Mouse (Mus musculus): ENCODE results near the gene Syt16. TPM values are rescaled to one million over a fixed set of nuclear protein-coding genes. Genes with fewer than 3 reads are reported as not detected.

The Syt16 gene
- polyA plus RNA-seq (2015; fragmentation: Nextera tagmentation; extraction: Ambion mirVana), result 80.6 and 81.0 TPM in 2 replicates

GRCm38 (mm10) chr12:73997297-73998127 is at the start of gene Syt16:
Gene Syt16, plus strand, starts transcription at chr12:73997661.
- ATAC-seq, result peak; percentile 84
- Histone ChIP-seq H3K4me1 (replicated peaks; ENCODE audit: control insufficient read depth, insufficient read depth, low read length) (peaks cover 14% of the 10 kb centered on the region), H3K9me3 (ENCODE audit: control insufficient read depth, low read length) (no peaks in the 10 kb centered on the region), H3K9ac (replicated peaks; ENCODE audit: low read depth, low read length) (peak within 1 kb of the TSS; percentile 95), H3K27ac (ENCODE audit: low read length) (peak within 1 kb of the TSS; percentile 48), H3K4me3 (replicated peaks; ENCODE audit: low read length) (peak within 1 kb of the TSS; percentile 63), H3K36me3 (ENCODE audit: control insufficient read depth, insufficient read depth) (no peaks in the 10 kb centered on the region), H3K27me3 (replicated peaks; ENCODE audit: control insufficient read depth, insufficient read depth, low read length) (no peaks in the 10 kb centered on the region; the same call in 1 of the 2 replicates), H3K4me2 (ENCODE audit: low read length) (peak within 1 kb of the TSS; percentile 59)
- WGBS, result under 1% methylated on average over 62 of the region's 67 CpGs

DNA sequence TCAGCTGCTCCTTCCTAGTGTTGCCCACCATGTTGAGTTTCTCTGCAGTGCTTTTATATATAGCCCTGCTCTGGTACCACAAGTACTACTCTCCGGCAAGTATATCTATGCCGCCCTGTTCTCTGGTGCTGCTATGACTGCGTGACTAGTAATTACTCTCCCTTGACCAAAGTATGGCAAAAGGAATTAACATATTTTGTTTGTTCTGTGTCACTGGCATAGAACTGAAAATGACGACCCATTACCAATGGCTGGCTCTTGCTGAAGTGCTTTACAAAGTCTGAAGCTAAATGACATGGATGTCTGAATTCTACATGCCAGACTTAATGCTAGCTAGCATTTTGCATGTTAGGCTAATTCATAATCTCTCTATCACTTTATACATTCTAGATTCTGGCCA is 49.0 kb upstream of the Syt16 start:
- Histone ChIP-seq H3K4me3 (replicated peaks; ENCODE audit: low read length) (no peak overlapping the region), H3K4me2 (ENCODE audit: low read length) (no peak overlapping the region), H3K9ac (replicated peaks; ENCODE audit: low read depth, low read length) (no peak overlapping the region), H3K27ac (ENCODE audit: low read length) (no peak overlapping the region), H3K9me3 (ENCODE audit: control insufficient read depth, low read length) (no peaks in the 10 kb centered on the region), H3K36me3 (ENCODE audit: control insufficient read depth, insufficient read depth) (peaks cover 16% of the 10 kb centered on the region), H3K4me1 (replicated peaks; ENCODE audit: control insufficient read depth, insufficient read depth, low read length) (peaks cover 12% of the 10 kb centered on the region), H3K27me3 (replicated peaks; ENCODE audit: control insufficient read depth, insufficient read depth, low read length) (no peaks in the 10 kb centered on the region)
- 87% methylated on average over 4 of the region's 4 CpGs for WGBS
- ATAC-seq, result no peak

- Histone ChIP-seq H3K4me1 (replicated peaks; ENCODE audit: control insufficient read depth, insufficient read depth, low read length) (peaks cover 14% of the 10 kb centered on the region), H3K27ac (ENCODE audit: low read length) (no peak overlapping the region), H3K27me3 (replicated peaks; ENCODE audit: control insufficient read depth, insufficient read depth, low read length) (no peaks in the 10 kb centered on the region), H3K36me3 (ENCODE audit: control insufficient read depth, insufficient read depth) (peaks cover 10% of the 10 kb centered on the region; the same call in 1 of the 2 replicates), H3K9ac (replicated peaks; ENCODE audit: low read depth, low read length) (peak overlapping the region; percentile 69), H3K4me2 (ENCODE audit: low read length) (peak overlapping the region; percentile 83), H3K4me3 (replicated peaks; ENCODE audit: low read length) (peak overlapping the region; percentile 49), H3K9me3 (ENCODE audit: control insufficient read depth, low read length) (no peaks in the 10 kb centered on the region)
- WGBS, result 5% methylated on average over 46 of the region's 46 CpGs
- peak; percentile 86 for ATAC-seq
Measured at GRCm38 (mm10) chr12:73949318-73950058, 48.0 kb upstream of the Syt16 start.

DNA sequence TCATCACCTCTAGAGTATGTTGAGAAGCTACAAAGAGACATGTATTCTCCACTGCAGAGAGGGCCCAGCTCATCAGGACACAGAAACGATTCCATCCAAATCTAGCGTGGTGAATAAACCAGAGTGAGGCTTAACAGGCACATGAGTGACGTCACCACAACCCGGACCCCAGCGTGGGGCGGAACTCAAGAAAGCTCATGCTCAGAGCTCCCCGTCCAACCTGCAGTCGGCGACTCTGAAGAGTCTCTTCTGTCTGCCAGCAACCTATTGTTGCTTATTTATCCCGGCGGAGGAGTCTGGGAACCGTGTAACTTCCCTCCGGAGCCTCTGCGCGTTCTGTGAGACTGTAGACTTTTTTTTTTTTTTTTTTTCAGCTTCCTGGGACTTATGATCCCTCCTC is 44.6 kb upstream of the Syt16 start:
- no peaks in the 10 kb centered on the region for H3K27me3 ChIP-seq (replicated peaks; ENCODE audit: control insufficient read depth, insufficient read depth, low read length)
- peaks cover 14% of the 10 kb centered on the region for H3K4me1 ChIP-seq (replicated peaks; ENCODE audit: control insufficient read depth, insufficient read depth, low read length)
- peak overlapping the region; percentile 41 for H3K4me3 ChIP-seq (replicated peaks; ENCODE audit: low read length)
- H3K36me3 ChIP-seq (ENCODE audit: control insufficient read depth, insufficient read depth), result no peaks in the 10 kb centered on the region
- H3K9ac ChIP-seq (replicated peaks; ENCODE audit: low read depth, low read length), result peak overlapping the region; percentile 48
- peak overlapping the region; percentile 61 for H3K4me2 ChIP-seq (ENCODE audit: low read length)
- no peaks in the 10 kb centered on the region for H3K9me3 ChIP-seq (ENCODE audit: control insufficient read depth, low read length)
- no peak overlapping the region for H3K27ac ChIP-seq (ENCODE audit: low read length)
- ATAC-seq, result peak; percentile 57
- 7% methylated on average over 15 of the region's 15 CpGs for WGBS

- WGBS, result 57% methylated on average over 14 of the region's 14 CpGs
Measured at GRCm38 (mm10) chr12:73953420-73954186, 43.9 kb upstream of the Syt16 start.

DNA sequence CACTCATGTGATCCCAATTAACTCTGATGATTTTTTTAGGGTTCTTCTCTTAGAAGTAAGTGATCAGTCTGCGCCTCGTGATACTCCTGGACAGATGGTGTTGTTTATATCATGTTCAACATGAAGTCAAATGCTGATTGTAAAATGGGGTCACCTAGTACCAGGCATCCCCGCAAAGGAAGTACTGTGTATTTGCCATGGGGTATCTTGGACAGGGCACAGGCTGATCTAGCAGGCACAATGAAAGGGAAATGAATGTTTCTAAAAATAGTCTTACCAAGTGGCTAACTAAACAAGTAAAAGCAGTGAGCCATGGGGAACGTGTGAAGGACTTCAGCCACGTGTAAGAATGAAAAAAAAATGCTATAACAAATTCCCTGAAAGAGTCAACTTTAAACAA is 42.7 kb upstream of the Syt16 start:
- Histone ChIP-seq H3K27me3 (replicated peaks; ENCODE audit: control insufficient read depth, insufficient read depth, low read length) (no peaks in the 10 kb centered on the region), H3K27ac (ENCODE audit: low read length) (no peak overlapping the region), H3K9me3 (ENCODE audit: control insufficient read depth, low read length) (no peaks in the 10 kb centered on the region), H3K9ac (replicated peaks; ENCODE audit: low read depth, low read length) (no peak overlapping the region), H3K4me3 (replicated peaks; ENCODE audit: low read length) (no peak overlapping the region), H3K4me1 (replicated peaks; ENCODE audit: control insufficient read depth, insufficient read depth, low read length) (peaks cover 9% of the 10 kb centered on the region), H3K36me3 (ENCODE audit: control insufficient read depth, insufficient read depth) (no peaks in the 10 kb centered on the region), H3K4me2 (ENCODE audit: low read length) (no peak overlapping the region)
- ATAC-seq, result no peak
- WGBS, result 73% methylated on average over 5 of the region's 5 CpGs

More at GRCm38 (mm10) chr12:73953420-73954186, 43.9 kb upstream of the Syt16 start:
- no peaks in the 10 kb centered on the region for H3K27me3 ChIP-seq (replicated peaks; ENCODE audit: control insufficient read depth, insufficient read depth, low read length)
- H3K9me3 ChIP-seq (ENCODE audit: control insufficient read depth, low read length), result no peaks in the 10 kb centered on the region
- H3K4me3 ChIP-seq (replicated peaks; ENCODE audit: low read length), result peak overlapping the region; percentile 41
- peak overlapping the region; percentile 48; the same call in 1 of the 2 replicates for H3K9ac ChIP-seq (replicated peaks; ENCODE audit: low read depth, low read length)
- ATAC-seq, result no peak
- H3K4me1 ChIP-seq (replicated peaks; ENCODE audit: control insufficient read depth, insufficient read depth, low read length), result peaks cover 14% of the 10 kb centered on the region
- no peak overlapping the region for H3K27ac ChIP-seq (ENCODE audit: low read length)
- peak overlapping the region; percentile 61 for H3K4me2 ChIP-seq (ENCODE audit: low read length)
- H3K36me3 ChIP-seq (ENCODE audit: control insufficient read depth, insufficient read depth), result no peaks in the 10 kb centered on the region

DNA sequence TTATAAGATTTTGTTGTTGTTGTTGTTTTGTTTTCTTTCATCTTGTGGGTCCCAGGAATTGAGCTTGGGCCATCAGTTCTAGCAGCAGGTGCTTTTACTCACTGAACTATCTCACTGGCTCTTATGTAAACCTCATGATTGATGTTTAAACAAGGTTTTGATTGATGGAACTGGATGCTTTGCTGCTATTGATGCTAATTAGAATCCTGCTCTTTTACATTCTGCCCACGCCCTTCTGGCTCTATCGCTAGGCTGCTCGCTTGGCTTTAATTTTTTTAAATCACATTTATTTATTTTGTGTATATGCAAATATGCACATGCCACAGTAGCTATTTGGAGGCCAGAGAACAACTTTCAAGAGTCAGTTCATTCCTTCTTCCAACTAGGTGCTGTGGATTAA is 39.8 kb upstream of the Syt16 start:
- WGBS, result 66% methylated on average over 3 of the region's 3 CpGs
- Histone ChIP-seq H3K9ac (replicated peaks; ENCODE audit: low read depth, low read length) (no peak overlapping the region), H3K4me3 (replicated peaks; ENCODE audit: low read length) (no peak overlapping the region), H3K36me3 (ENCODE audit: control insufficient read depth, insufficient read depth) (no peaks in the 10 kb centered on the region), H3K4me1 (replicated peaks; ENCODE audit: control insufficient read depth, insufficient read depth, low read length) (peaks cover 7% of the 10 kb centered on the region; the same call in 1 of the 2 replicates), H3K27me3 (replicated peaks; ENCODE audit: control insufficient read depth, insufficient read depth, low read length) (0 out of 2 replicates have a peak, but pooled peaks cover 2% of the 10 kb centered on the region), H3K4me2 (ENCODE audit: low read length) (no peak overlapping the region), H3K9me3 (ENCODE audit: control insufficient read depth, low read length) (no peaks in the 10 kb centered on the region), H3K27ac (ENCODE audit: low read length) (no peak overlapping the region)
- no peak for ATAC-seq

DNA sequence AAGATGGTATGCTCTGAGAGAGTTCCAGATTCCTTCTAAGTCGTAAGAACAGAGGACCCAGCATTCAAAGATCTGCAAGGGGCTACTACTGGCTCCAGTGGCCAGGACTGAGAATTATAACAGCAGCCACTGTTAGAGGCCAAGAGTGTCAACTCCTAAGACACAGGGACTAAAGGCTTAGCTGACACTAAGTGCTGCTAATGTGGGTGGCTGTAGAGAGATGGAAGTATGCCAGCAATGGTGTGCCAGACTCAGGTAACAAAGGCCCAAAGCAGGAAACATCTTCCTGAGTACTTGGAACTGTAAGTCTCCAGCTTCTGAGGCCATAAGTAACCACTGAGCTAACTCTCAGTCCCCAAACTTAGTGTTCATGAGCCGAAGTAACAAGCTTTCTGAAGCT is 38.6 kb upstream of the Syt16 start:
- H3K4me2 ChIP-seq (ENCODE audit: low read length), result no peak overlapping the region
- no peak overlapping the region for H3K9ac ChIP-seq (replicated peaks; ENCODE audit: low read depth, low read length)
- H3K9me3 ChIP-seq (ENCODE audit: control insufficient read depth, low read length), result no peaks in the 10 kb centered on the region
- no peaks in the 10 kb centered on the region for H3K36me3 ChIP-seq (ENCODE audit: control insufficient read depth, insufficient read depth)
- 90% methylated on average over 2 of the region's 2 CpGs for WGBS
- H3K27ac ChIP-seq (ENCODE audit: low read length), result no peak overlapping the region
- H3K4me3 ChIP-seq (replicated peaks; ENCODE audit: low read length), result no peak overlapping the region
- H3K27me3 ChIP-seq (replicated peaks; ENCODE audit: control insufficient read depth, insufficient read depth, low read length), result 0 out of 2 replicates have a peak, but pooled peaks cover 2% of the 10 kb centered on the region
- ATAC-seq, result no peak
- no peaks in the 10 kb centered on the region for H3K4me1 ChIP-seq (replicated peaks; ENCODE audit: control insufficient read depth, insufficient read depth, low read length)

All from forebrain, embryonic 16.5 days (tissue).